Mouse (Mus musculus) erythroblast, embryonic 14.5 days (primary cell): ENCODE data around the gene Osbpl9. TPM values are rescaled to one million over a fixed set of nuclear protein-coding genes. Genes with fewer than 3 reads are reported as not detected.

Experiments
- H3K27me3 ChIP-seq: 2 replicates; pipeline ENCODE4 v1.6.1; 2012; ENCODE audit warnings: inconsistent platforms; ENCODE audit not compliant: control insufficient read depth
- H3K36me3 ChIP-seq: 2 replicates; pipeline ENCODE4 v1.6.1; 2012; ENCODE audit warnings: mild to moderate bottlenecking, inconsistent platforms; ENCODE audit not compliant: control insufficient read depth
- H3K4me1 ChIP-seq: 2 replicates; pipeline ENCODE4 v1.6.1; 2012; ENCODE audit warnings: inconsistent platforms; ENCODE audit not compliant: control insufficient read depth
- H3K4me3 ChIP-seq: replicated peaks from 2 replicates; pipeline ENCODE3; 2012; ENCODE audit warnings: moderate library complexity, mild to moderate bottlenecking, inconsistent platforms
- H3K9me3 ChIP-seq: 2 replicates; pipeline ENCODE4 v1.6.1; 2012; ENCODE audit warnings: low read length, inconsistent platforms, mixed read lengths; ENCODE audit not compliant: control insufficient read depth
- GATA1 ChIP-seq: IDR thresholded peaks from 2 replicates; pipeline ENCODE4 v1.6.1; 2012; ENCODE audit warnings: low read length, inconsistent platforms, mixed read lengths
- TAL1 ChIP-seq: IDR thresholded peaks from 3 replicates; pipeline ENCODE4 v1.6.1; 2012; ENCODE audit warnings: low read length, inconsistent platforms, mixed read lengths
- polyA plus RNA-seq: library from polyadenylated mRNA; stranded (reverse); fragments of >175 nt; gene quantifications from 2 replicates; pipeline ENCODE4 v1.2.3, GENCODE M21; 2012

Osbpl9 gene
- polyA plus RNA-seq, 1 experiment, result 0.47 TPM

- Histone ChIP-seq H3K27me3 (no peaks in the 10 kb centered on the region), H3K36me3 (no peaks in the 10 kb centered on the region; the same call in 1 of the 2 replicates), H3K4me1 (peaks cover 3% of the 10 kb centered on the region), H3K4me3 (no peak overlapping the region), H3K9me3 (no peaks in the 10 kb centered on the region)
- TF ChIP-seq GATA1 (no peak), TAL1 (no peak)
These were observed 51.9 kb downstream of the Osbpl9 start for GRCm38 (mm10) chr4:109150214-109150613.

GRCm38 (mm10) chr4:109149411-109149810 lies 52.7 kb downstream of the Osbpl9 start:
- peaks cover 3% of the 10 kb centered on the region for H3K4me1 ChIP-seq
- TF ChIP-seq TAL1, result no peak
- no peak for TF ChIP-seq GATA1

DNA sequence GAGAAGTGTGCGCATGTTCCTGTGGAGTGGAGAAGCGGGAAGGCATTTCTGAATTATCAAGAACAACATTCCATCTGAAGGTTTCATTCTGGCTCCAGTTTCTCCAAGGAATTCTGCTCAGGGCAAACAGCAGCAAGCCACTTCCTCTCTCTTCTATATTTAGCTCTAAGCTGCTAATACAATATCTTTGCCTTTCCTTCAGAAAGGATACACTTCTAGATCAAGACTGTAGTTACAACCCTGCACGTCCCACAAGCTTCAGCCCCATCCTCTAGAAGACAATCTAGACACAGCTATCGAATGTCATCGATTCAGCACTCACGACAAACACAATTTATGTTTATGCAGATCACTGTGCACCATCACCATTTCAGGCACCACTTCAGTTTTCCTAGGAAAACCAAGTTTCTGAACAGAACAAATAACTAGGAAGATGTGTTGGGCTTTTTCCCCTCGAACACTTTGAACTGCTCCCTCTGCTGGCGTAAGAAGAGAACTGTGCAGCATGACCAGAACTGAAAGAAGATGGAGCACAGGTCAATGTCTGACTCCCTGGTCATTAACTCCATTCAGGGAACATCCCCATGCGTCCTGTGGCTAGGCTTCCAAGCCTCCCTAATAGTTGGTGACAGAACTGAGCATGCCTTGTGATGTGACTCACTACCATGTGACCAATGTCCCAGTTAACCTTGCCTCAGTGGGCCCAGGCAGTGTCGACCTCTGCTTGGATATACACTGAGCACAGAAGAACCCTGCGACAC lies 54.6 kb downstream of the Osbpl9 start:
- Histone ChIP-seq H3K9me3 (no peaks in the 10 kb centered on the region), H3K4me1 (peaks cover 3% of the 10 kb centered on the region)
- TF ChIP-seq GATA1 (no peak), TAL1 (no peak)

More at GRCm38 (mm10) chr4:109149411-109149810, 52.7 kb downstream of the Osbpl9 start:
- Histone ChIP-seq H3K27me3 (no peaks in the 10 kb centered on the region), H3K9me3 (no peaks in the 10 kb centered on the region), H3K4me3 (no peak overlapping the region), H3K36me3 (no peaks in the 10 kb centered on the region; the same call in 1 of the 2 replicates)

GRCm38 (mm10) chr4:109143091-109143490 lies 59.0 kb downstream of the Osbpl9 start:
- no peak for TF ChIP-seq TAL1
- no peak for TF ChIP-seq GATA1
- Histone ChIP-seq H3K9me3 (no peaks in the 10 kb centered on the region), H3K27me3 (no peaks in the 10 kb centered on the region), H3K36me3 (no peaks in the 10 kb centered on the region), H3K4me3 (no peak overlapping the region), H3K4me1 (peaks cover 3% of the 10 kb centered on the region)

More for the DNA sequence above, 54.6 kb downstream of the Osbpl9 start:
- Histone ChIP-seq H3K4me3 (no peak overlapping the region), H3K27me3 (no peaks in the 10 kb centered on the region), H3K36me3 (no peaks in the 10 kb centered on the region; the same call in 1 of the 2 replicates)

DNA sequence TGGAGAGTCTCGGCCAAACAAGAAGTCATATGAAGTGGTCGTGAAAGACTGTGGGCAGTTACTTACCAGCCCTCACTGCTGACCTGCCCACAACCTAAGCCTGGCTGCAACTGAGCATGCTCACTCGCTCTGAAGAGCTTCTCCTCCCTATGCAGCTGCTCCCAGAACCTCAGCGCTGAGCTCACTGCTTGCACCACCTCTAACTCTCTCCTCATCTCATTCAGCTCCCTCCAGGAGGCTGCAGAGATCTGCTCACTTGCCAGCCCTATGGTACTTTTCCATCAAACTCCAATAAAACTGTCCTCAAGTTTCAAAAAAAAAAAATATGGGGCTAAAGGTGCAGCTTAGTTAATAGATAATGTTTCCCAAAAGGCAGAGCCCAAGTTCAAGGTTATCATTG lies 63.5 kb downstream of the Osbpl9 start:
- Histone ChIP-seq H3K36me3 (no peaks in the 10 kb centered on the region), H3K27me3 (no peaks in the 10 kb centered on the region), H3K4me1 (no peaks in the 10 kb centered on the region), H3K4me3 (no peak overlapping the region), H3K9me3 (no peaks in the 10 kb centered on the region)
- TF ChIP-seq GATA1 (no peak), TAL1 (no peak)

DNA sequence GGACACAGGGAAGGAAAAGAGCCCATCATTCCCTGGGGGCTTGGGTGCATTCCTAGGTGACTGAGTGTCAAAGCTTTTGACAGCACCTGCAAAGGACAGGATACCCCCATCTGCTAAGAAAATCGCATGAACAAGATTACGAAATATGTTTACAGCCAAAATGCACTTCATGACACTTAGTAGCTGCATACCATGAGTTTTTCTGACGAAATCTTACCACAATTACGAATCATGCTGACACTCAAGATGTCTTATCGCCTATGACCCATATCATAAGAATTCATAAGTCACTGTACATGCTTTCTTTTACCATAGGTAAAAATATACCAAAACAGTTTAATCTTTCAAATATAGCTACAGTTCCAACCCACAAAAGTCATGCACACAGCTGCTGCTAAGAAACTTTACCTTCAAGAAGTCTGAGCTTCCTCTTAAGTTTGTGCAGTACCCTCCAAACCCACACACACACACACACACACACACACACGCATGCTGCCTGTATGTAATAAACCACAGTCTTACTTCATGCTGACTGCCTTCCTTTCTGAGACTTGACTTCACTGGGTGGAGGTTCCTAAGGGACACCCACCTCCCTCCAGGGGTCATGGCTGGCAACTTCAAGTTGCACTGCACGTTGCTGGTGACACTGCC lies 65.5 kb downstream of the Osbpl9 start:
- no peaks in the 10 kb centered on the region; the same call in 1 of the 2 replicates for H3K36me3 ChIP-seq
- no peaks in the 10 kb centered on the region for H3K4me1 ChIP-seq
- no peak overlapping the region for H3K4me3 ChIP-seq
- TF ChIP-seq TAL1, result no peak
- TF ChIP-seq GATA1, result no peak
- no peaks in the 10 kb centered on the region for H3K27me3 ChIP-seq
- H3K9me3 ChIP-seq, result no peaks in the 10 kb centered on the region

GRCm38 (mm10) chr4:109134955-109135354 lies 67.1 kb downstream of the Osbpl9 start:
- TF ChIP-seq TAL1, result no peak
- TF ChIP-seq GATA1, result no peak

DNA sequence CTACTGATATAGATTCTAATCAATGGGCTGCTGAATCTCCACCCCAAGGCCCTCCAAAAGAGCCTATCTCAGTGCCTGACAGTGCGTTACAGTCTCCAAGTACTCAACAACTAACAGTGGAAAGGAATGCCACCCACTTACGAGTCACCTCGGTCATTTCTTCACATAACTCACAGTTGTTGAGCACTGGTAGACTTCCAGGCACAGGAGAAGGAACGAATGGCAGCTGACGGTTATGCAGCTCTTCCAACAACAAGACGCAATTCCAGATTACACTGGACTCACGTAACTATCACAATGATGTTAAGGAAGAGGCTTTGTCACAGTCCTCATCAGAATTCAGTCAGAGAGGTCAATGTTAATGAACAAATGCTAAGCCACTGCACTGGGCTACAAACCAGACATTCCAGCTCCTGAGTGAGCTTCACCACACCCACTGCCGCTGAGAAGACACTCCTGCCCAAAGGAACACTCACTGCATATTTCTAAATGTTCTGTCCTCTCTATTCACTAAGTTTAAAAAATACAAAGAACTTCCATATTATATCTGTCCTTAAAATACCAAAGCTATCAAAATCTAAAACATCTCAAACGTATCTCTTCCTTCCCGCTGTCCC lies 70.7 kb downstream of the Osbpl9 start:
- no peak for TF ChIP-seq TAL1
- Histone ChIP-seq H3K9me3 (no peaks in the 10 kb centered on the region), H3K4me1 (no peaks in the 10 kb centered on the region)

More at GRCm38 (mm10) chr4:109134955-109135354, 67.1 kb downstream of the Osbpl9 start:
- Histone ChIP-seq H3K4me1 (no peaks in the 10 kb centered on the region), H3K36me3 (no peaks in the 10 kb centered on the region; the same call in 1 of the 2 replicates), H3K9me3 (no peaks in the 10 kb centered on the region), H3K27me3 (no peaks in the 10 kb centered on the region), H3K4me3 (no peak overlapping the region)

DNA sequence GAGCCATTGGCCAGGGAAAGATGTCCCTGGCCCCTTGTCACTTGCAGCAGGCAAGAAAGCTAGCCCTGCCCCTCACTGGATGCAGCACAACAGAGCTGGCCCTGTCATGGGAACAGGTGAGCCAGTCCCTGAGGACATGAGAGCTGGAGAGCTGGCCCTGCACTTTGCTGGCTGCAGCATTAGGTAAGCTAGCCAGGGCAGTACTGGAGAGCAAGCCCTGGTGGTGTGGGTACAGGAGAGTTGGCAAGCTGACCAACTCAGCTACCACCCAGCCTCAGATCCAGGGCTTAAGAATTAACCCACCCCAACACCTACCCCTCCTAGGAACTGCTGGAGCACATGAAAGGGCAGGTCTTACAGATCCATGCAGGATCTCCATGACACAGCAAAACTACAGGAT lies 73.1 kb downstream of the Osbpl9 start:
- no peak overlapping the region for H3K4me3 ChIP-seq
- H3K9me3 ChIP-seq, result no peaks in the 10 kb centered on the region
- TF ChIP-seq GATA1 (no peak), TAL1 (no peak)
- no peaks in the 10 kb centered on the region; the same call in 1 of the 2 replicates for H3K36me3 ChIP-seq
- no peaks in the 10 kb centered on the region for H3K27me3 ChIP-seq
- H3K4me1 ChIP-seq, result peaks cover 7% of the 10 kb centered on the region

More for the DNA sequence above, 70.7 kb downstream of the Osbpl9 start:
- no peaks in the 10 kb centered on the region; the same call in 1 of the 2 replicates for H3K36me3 ChIP-seq
- no peaks in the 10 kb centered on the region for H3K27me3 ChIP-seq
- H3K4me3 ChIP-seq, result no peak overlapping the region
